Mouse (Mus musculus) cerebellum, adult 9-11 months (tissue): ENCODE data around the gene Cpe.

Experiments
- DNase-seq: peaks from one replicate; pipeline ENCODE4 v3.0.0; 2022

The Cpe gene

GRCm38 (mm10) chr8:64672920-64673319 lies 19.9 kb downstream of the Cpe start:
- no peak for DNase-seq

GRCm38 (mm10) chr8:64671937-64672336 lies 20.9 kb downstream of the Cpe start:
- no peak for DNase-seq

DNA sequence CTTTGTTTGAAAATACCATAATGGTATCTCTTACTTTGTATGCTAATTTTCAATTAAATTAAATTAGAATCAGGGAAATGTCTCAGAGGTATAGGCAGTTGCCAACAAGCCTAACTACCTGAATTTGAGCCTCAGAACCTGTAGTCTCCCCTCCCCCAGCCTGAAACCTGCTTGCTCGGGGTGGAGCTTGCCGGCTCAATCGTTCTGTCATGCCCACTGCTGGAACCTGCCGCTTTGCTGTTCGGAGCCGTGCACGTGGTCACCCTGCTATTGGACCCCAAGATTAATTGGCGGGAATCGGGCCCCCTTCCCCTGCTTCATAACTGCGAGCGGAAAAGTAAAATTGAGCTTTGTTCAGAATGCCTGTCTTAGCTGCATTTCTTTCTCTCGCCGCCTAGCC lies 26.5 kb downstream of the Cpe start:
- DNase-seq: peak; percentile 41

DNA sequence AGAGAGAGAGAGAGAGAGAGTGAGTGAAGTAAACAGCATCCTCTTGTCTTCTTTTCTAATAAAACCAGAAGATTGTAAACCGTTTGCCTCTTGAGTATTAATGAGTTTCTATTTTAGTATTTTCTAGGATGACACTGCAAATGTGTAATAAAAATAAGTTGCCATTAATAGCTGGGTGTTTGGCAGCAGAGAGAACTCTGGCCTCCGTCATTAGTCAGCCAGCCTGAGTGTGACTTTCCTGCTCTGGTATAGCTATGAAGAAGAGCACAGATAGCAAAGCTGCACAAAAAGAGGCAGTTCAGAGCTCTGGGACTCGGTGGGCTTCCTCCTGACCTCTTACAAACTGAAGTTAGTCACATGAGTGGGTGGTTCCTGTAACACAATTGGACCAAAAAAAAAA lies 27.3 kb downstream of the Cpe start:
- peak; percentile 36 for DNase-seq

DNA sequence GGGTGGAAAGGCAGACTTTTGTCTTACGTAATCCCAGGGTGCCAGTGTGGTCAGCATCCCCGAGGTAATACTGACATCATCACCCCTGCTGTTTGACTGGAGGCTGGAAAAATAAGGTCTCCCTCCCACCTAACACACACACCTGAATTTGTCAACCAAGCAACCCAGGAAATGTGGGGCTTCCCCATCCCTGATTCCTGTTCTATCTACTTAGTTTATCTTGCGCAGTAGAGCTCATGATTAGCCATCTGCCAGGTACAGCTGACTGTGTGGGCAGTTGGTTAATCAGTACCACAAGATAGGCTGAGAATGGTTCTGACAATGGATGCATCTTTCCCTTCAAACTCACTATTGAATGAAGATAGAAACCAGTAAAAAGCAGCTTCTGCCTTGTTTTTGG lies 28.0 kb downstream of the Cpe start:
- DNase-seq: peak; percentile 84

GRCm38 (mm10) chr8:64664350-64664749 lies 28.5 kb downstream of the Cpe start:
- peak; percentile 34 for DNase-seq

- peak; percentile 90 for DNase-seq
These were observed 33.8 kb downstream of the Cpe start for GRCm38 (mm10) chr8:64659097-64659496.

- DNase-seq: peak; percentile 34
These were observed 34.9 kb downstream of the Cpe start for GRCm38 (mm10) chr8:64657980-64658401.

- no peak for DNase-seq
These were observed 35.3 kb downstream of the Cpe start for GRCm38 (mm10) chr8:64657517-64657916.

GRCm38 (mm10) chr8:64655887-64656286 lies 37.0 kb downstream of the Cpe start:
- DNase-seq: peak; percentile 53

DNA sequence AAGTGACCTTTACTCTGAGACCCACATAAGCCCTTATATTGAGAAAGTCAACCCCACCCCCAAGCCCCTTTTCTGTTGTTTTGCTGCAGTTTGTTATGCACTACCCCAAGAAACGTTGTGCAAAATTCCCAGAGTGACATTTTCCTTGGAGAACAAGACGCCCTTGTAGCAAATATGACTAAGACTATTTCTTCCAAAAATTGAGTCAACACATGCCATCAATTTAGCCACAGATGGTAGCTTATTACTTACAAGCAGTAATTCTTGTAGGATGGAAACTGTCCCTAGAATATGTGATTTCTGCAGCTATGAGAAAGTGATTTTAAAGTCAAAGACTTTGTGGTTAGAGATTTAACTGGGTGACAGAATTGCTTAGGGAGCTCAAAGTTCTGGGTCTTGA lies 37.8 kb downstream of the Cpe start:
- no peak for DNase-seq

- DNase-seq: no peak
These were observed 40.6 kb downstream of the Cpe start for GRCm38 (mm10) chr8:64652285-64652684.

GRCm38 (mm10) chr8:64648063-64648462 lies 44.8 kb downstream of the Cpe start:
- no peak for DNase-seq

GRCm38 (mm10) chr8:64647148-64647547 lies 45.7 kb downstream of the Cpe start:
- no peak for DNase-seq

- DNase-seq: peak; percentile 28
These were observed 46.4 kb downstream of the Cpe start for GRCm38 (mm10) chr8:64646421-64646820.

- DNase-seq: peak; percentile 28
These were observed 48.5 kb downstream of the Cpe start for GRCm38 (mm10) chr8:64644108-64645005.

GRCm38 (mm10) chr8:64643382-64643781 lies 49.5 kb downstream of the Cpe start:
- DNase-seq: no peak

- no peak for DNase-seq
These were observed 50.1 kb downstream of the Cpe start for GRCm38 (mm10) chr8:64642799-64643198.

DNA sequence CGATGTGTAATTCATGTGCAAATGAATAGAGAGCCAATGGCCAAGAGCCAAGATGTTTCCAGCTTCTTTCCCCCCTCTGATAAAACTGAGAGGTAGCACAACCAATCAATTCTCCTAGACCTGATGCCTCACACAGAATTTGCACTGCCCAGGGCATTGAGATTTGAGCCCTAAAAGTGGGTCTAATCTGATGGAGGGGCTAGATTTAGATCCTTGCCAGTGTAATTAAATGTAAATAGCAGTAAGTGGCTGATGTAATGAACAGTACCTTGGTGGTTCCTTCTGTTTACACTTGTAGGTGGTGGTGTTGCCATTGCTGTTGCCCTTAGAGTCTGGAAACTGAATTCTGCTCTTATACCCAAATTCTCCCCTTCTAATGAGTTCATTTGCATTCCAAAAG lies 52.3 kb downstream of the Cpe start:
- DNase-seq: no peak

DNA sequence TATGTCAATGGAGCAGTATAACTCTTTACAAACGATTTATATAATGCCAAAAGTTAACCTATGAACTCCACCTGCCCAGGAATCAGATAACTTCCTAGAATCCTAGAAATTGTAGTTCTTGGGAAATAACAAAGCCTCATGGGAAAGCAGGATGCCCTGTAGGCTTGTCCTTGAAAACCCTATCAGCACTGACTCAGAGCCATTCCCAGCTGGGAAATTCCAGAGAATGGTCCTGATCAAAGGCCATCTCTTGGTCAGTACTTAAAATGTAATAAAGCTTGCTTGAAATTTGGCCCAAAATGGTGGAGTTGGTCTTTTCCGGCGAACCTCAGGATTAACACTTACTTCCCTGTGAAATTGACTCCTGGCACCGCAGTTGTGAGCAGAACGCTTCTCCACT lies 53.2 kb downstream of the Cpe start:
- DNase-seq: no peak

GRCm38 (mm10) chr8:64634901-64635300 lies 58.0 kb downstream of the Cpe start:
- no peak for DNase-seq

DNA sequence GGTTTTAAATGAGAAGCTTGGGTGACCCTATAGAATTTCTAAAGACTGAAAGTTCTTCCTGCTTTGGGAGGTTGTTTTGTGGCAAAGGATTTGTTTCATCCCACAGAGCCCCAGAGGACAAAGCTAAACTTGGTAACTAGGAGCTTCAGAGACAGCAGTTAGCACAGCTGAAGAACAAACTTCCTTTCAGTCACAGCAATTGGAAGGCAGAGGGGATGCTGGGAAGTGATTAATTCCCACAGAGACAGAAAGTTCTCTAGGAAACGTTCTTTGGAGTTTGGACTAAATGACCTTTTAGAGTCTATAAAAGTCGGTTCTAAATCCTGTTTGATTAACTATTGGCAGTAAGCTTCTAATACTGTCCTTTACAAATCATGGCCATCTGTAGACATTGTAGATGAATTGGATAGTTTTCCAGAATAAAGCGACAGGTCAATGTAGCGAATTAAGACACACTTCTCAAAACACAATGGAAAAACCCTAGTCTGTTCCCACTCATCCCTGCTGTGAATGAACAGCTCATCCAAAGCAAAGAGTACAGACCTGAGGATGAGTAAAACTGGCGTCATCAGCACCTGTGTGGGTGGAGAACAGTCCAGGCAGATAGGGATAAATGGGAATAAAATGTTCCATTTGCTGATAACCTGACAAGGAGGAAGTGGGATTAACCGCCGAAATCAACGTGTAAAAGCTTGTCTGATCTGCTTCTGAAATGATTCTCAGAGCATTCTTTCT lies 58.6 kb downstream of the Cpe start:
- DNase-seq: peak; percentile 59

GRCm38 (mm10) chr8:64632169-64632568 lies 60.7 kb downstream of the Cpe start:
- DNase-seq: no peak

GRCm38 (mm10) chr8:64631761-64632160 lies 61.1 kb downstream of the Cpe start:
- DNase-seq: no peak
